Mouse (Mus musculus): ENCODE results near the gene Atp4a. TPM values are rescaled to one million over a fixed set of nuclear protein-coding genes. Genes with fewer than 3 reads are reported as not detected.
A peak's percentile ranks its signal among the peaks of the same experiment; 100 is the strongest.

Gene Atp4a
- total RNA-seq, 1 experiment, result 1.4 TPM

GRCm38 (mm10) chr7:30717006-30717715 is 5.2 kb downstream of the Atp4a start:
- peak; percentile 99 for DNase-seq (ENCODE audit: low read depth, low spot score)
- Histone ChIP-seq H3K9me3 (ENCODE audit: control insufficient read depth, insufficient read depth, low read depth, low read length) (no peaks in the 10 kb centered on the region), H3K9ac (ENCODE audit: insufficient read depth, low read depth, low read length, poor library complexity, severe bottlenecking) (peak overlapping the region; percentile 27), H3K4me1 (ENCODE audit: control insufficient read depth in 2 of 2, insufficient read depth in 2 of 2, low read length in 2 of 2, poor library complexity in 1 of 2) (peaks cover 0 to 3% of the 10 kb centered on the region in 2 experiments; a peak in 1 of 4 replicates), H3K27ac (ENCODE audit: insufficient read depth, low read depth, low read length, poor library complexity, severe bottlenecking) (no peak overlapping the region), H3K4me3 (ENCODE audit: insufficient read depth in 1 of 2, low read depth in 1 of 2, low read length in 2 of 2, poor library complexity in 1 of 2, severe bottlenecking in 1 of 2) (peak overlapping the region; percentile 62 to 77), H3K36me3 (ENCODE audit: control insufficient read depth, insufficient read depth, low read length, poor library complexity, severe bottlenecking) (no peaks in the 10 kb centered on the region)
- TF ChIP-seq ZC3H11A (IDR thresholded peaks at IDR 0.05; ENCODE audit: borderline replicate concordance, low read depth, low read length) (no peak), CHD2 (IDR thresholded peaks at IDR 0.05; ENCODE audit: low read depth, low read length) (no peak), MAFK (IDR thresholded peaks at IDR 0.05; ENCODE audit: insufficient read depth, low read depth, low read length) (no peak)
- in situ Hi-C loops (cut with MboI; ENCODE audit: low sequenced_read_pairs in 2 of 2, unreplicated experiment in 2 of 2), result no loop called here

DNA sequence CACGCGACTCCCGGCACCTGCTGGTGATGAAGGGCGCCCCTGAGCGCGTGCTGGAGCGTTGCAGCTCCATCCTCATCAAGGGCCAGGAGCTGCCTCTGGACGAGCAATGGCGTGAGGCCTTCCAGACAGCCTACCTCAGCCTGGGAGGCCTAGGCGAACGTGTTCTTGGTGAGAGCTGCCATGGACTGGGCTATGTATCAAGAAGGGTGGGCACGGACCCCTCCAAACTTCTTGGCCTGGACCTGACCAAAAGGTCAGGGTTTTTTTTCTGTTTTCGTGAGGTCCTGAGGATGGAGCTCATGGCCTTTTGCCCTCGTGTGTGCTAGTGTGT is 5.7 kb downstream of the Atp4a start:
- H3K9ac ChIP-seq (ENCODE audit: insufficient read depth, low read depth, low read length, poor library complexity, severe bottlenecking), result no peak overlapping the region

GRCm38 (mm10) chr7:30719669-30720068 is 7.7 kb downstream of the Atp4a start:
- Histone ChIP-seq H3K9me3 (ENCODE audit: control insufficient read depth, insufficient read depth, low read depth, low read length) (no peaks in the 10 kb centered on the region), H3K4me1 (ENCODE audit: control insufficient read depth in 2 of 2, insufficient read depth in 2 of 2, low read length in 2 of 2, poor library complexity in 1 of 2) (peaks cover 0 to 4% of the 10 kb centered on the region in 2 experiments; a peak in 1 of 4 replicates), H3K9ac (ENCODE audit: insufficient read depth, low read depth, low read length, poor library complexity, severe bottlenecking) (no peak overlapping the region), H3K36me3 (ENCODE audit: control insufficient read depth, insufficient read depth, low read length, poor library complexity, severe bottlenecking) (no peaks in the 10 kb centered on the region), H3K27ac (ENCODE audit: insufficient read depth, low read depth, low read length, poor library complexity, severe bottlenecking) (no peak overlapping the region), H3K4me3 (ENCODE audit: insufficient read depth in 1 of 2, low read depth in 1 of 2, low read length in 2 of 2, poor library complexity in 1 of 2, severe bottlenecking in 1 of 2) (no peak overlapping the region)
- TF ChIP-seq ZC3H11A (IDR thresholded peaks at IDR 0.05; ENCODE audit: borderline replicate concordance, low read depth, low read length), result no peak
- no peak for TF ChIP-seq HCFC1 (IDR thresholded peaks at IDR 0.05; ENCODE audit: borderline replicate concordance, insufficient read depth, low read length)
- TF ChIP-seq MAFK (IDR thresholded peaks at IDR 0.05; ENCODE audit: insufficient read depth, low read depth, low read length), result no peak
- TF ChIP-seq ZNF384 (IDR thresholded peaks at IDR 0.05; ENCODE audit: low read depth, low read length), result no peak
- TF ChIP-seq CHD2 (IDR thresholded peaks at IDR 0.05; ENCODE audit: low read depth, low read length), result no peak
- DNase-seq (ENCODE audit: low read depth, low spot score), result no peak
- in situ Hi-C loops (cut with MboI; ENCODE audit: low sequenced_read_pairs in 2 of 2, unreplicated experiment in 2 of 2), result no loop called here

More for the DNA sequence above, 5.7 kb downstream of the Atp4a start:
- no peak overlapping the region for H3K27ac ChIP-seq (ENCODE audit: insufficient read depth, low read depth, low read length, poor library complexity, severe bottlenecking)
- peak overlapping the region; percentile 46 to 56; a peak in 3 of 4 replicates for H3K4me3 ChIP-seq (ENCODE audit: insufficient read depth in 1 of 2, low read depth in 1 of 2, low read length in 2 of 2, poor library complexity in 1 of 2, severe bottlenecking in 1 of 2)
- H3K9me3 ChIP-seq (ENCODE audit: control insufficient read depth, insufficient read depth, low read depth, low read length), result no peaks in the 10 kb centered on the region
- no peak for TF ChIP-seq HCFC1 (IDR thresholded peaks at IDR 0.05; ENCODE audit: borderline replicate concordance, insufficient read depth, low read length)
- no peak for TF ChIP-seq MAFK (IDR thresholded peaks at IDR 0.05; ENCODE audit: insufficient read depth, low read depth, low read length)
- TF ChIP-seq ZC3H11A (IDR thresholded peaks at IDR 0.05; ENCODE audit: borderline replicate concordance, low read depth, low read length), result no peak
- TF ChIP-seq CHD2 (IDR thresholded peaks at IDR 0.05; ENCODE audit: low read depth, low read length), result no peak
- in situ Hi-C loops (cut with MboI; ENCODE audit: low sequenced_read_pairs in 2 of 2, unreplicated experiment in 2 of 2), result no loop called here
- H3K4me1 ChIP-seq (ENCODE audit: control insufficient read depth in 2 of 2, insufficient read depth in 2 of 2, low read length in 2 of 2, poor library complexity in 1 of 2), result peaks cover 0 to 3% of the 10 kb centered on the region in 2 experiments; a peak in 1 of 4 replicates
- H3K36me3 ChIP-seq (ENCODE audit: control insufficient read depth, insufficient read depth, low read length, poor library complexity, severe bottlenecking), result no peaks in the 10 kb centered on the region
- DNase-seq (ENCODE audit: low read depth, low spot score), result no peak

DNA sequence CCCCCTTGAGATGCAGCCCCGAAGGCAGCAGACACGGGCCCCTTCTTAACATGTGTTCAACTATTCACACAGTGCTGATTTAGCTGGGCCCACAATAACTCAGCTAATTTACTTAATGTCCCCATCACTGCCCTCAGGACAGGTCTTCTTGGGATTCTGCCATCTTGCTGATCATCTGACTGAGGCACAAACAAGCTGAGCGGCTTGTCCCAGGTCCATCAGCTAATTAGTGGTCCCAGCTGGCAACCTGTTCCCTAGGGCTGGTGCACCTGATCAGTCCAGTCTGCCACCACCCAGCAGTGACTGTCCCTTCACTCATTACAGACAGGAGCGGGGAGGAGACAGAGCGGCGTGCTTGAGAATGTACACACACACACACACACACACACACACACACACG is 9.3 kb downstream of the Atp4a start:
- Histone ChIP-seq H3K36me3 (ENCODE audit: control insufficient read depth, insufficient read depth, low read length, poor library complexity, severe bottlenecking) (no peaks in the 10 kb centered on the region), H3K27ac (ENCODE audit: insufficient read depth, low read depth, low read length, poor library complexity, severe bottlenecking) (no peak overlapping the region), H3K4me3 (ENCODE audit: insufficient read depth in 1 of 2, low read depth in 1 of 2, low read length in 2 of 2, poor library complexity in 1 of 2, severe bottlenecking in 1 of 2) (no peak overlapping the region), H3K9ac (ENCODE audit: insufficient read depth, low read depth, low read length, poor library complexity, severe bottlenecking) (no peak overlapping the region), H3K9me3 (ENCODE audit: control insufficient read depth, insufficient read depth, low read depth, low read length) (no peaks in the 10 kb centered on the region), H3K4me1 (ENCODE audit: control insufficient read depth in 2 of 2, insufficient read depth in 2 of 2, low read length in 2 of 2, poor library complexity in 1 of 2) (peaks cover 0 to 5% of the 10 kb centered on the region in 2 experiments; a peak in 1 of 4 replicates)
- no peak for DNase-seq (ENCODE audit: low read depth, low spot score)
- in situ Hi-C loops (cut with MboI; ENCODE audit: low sequenced_read_pairs in 2 of 2, unreplicated experiment in 2 of 2), result no loop called here
- no peak for TF ChIP-seq HCFC1 (IDR thresholded peaks at IDR 0.05; ENCODE audit: borderline replicate concordance, insufficient read depth, low read length)
- no peak for TF ChIP-seq ZC3H11A (IDR thresholded peaks at IDR 0.05; ENCODE audit: borderline replicate concordance, low read depth, low read length)
- TF ChIP-seq ZNF384 (IDR thresholded peaks at IDR 0.05; ENCODE audit: low read depth, low read length), result no peak
- TF ChIP-seq MAFK (IDR thresholded peaks at IDR 0.05; ENCODE audit: insufficient read depth, low read depth, low read length), result no peak
- no peak for TF ChIP-seq CHD2 (IDR thresholded peaks at IDR 0.05; ENCODE audit: low read depth, low read length)

Measured in ES-E14 (cell line).